Mouse (Mus musculus): Measurements from ENCODE around the gene Ccl27b. TPM values are rescaled to one million over a fixed set of nuclear protein-coding genes. Genes with fewer than 3 reads are reported as not detected.

Ccl27b gene
- not detected in 2 replicates for polyA plus RNA-seq (2015; fragmentation: Nextera tagmentation; extraction: Ambion mirVana)

DNA sequence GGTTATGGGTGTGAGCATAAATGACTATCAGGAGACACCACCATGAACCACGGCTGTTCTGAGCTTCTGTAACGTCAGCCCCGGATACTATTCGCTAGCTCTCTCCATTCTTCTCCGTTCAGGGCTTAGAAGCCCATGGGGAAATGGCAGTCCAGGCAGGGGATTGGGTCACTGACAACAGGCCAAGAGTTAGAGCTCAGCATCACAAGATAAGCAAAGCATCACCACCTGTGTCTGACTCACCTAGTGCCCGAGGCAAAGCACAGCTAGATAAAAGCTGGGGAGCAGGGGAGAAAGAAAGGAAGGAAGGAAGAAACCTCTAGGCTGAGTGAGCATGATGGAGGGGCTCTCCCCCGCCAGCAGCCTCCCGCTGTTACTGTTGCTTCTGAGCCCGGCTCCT, at the start of gene Ccl27b:
Gene Ccl27b (plus strand): TSS at position 301 of the 400 bp plus-strand sequence.

DNA sequence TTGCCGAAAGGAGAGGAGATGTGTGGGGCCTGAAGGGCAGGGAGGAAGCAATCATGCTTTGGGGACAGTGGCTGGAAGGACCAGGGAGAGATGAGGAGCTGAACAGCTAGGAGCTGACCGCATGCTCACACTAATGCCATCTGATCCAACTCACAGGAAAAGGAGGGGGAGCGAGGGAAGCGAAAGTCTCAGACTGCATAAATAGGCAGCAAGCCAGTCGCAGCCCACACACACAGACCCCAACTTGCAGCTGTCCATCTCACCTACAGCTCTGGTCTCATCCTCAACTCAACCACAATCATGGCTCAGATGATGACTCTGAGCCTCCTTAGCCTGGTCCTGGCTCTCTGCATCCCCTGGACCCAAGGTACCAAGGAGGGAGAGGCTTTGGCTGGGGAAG, 43.2 kb upstream of the Ccl27b start, which contains the start of gene Gm10591:
Gene Gm10591 (plus strand): TSS at position 301 of the 400 bp plus-strand sequence.

DNA sequence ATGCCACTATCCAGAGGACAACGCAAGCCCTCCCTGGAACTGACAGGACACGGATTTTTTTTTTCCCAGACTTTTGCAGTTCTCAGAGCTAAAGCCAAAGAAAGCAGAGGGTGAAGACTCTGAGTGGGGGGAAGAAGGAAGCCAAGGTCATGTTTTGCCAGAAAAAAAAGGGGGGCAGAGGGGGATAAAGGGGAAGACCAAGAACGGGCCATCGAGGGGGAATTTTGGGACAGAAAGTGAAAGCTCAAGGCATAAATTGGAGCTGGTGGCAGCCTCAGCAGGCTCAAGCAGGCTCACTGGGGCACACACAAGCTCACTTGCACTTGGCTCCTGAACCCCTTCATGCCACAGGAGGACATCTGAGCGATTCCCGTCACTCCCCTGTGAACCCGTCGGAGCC, 25.6 kb upstream of the Ccl27b start, which contains the start of gene Gm2564:
Gene Gm2564 (plus strand): TSS at position 301 of the 400 bp plus-strand sequence.

DNA sequence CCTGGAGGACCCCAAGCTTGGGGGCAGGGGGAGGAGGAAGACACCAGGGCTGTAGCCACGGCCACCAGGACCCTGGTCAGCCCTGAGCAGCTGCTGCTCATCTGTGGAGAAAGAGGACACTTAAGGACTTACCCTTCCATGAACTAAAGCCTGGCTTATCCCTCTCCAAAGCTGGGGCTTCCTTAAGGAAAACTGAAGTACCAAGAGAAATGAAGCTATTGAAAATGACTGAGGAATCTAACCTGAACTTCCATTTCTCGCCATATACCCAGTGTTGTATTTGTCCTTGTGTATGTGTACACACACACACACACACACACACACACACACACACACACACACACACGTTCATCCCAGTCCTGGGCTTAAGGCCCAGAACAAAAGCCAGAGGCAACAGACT, 6.7 kb downstream of the Ccl27b start, which contains the start of gene Il11ra2:
Gene Il11ra2 (minus strand): TSS at position 101 of the 400 bp plus-strand sequence.

Other genes starting within 250 kb of the Ccl27b start
- 1.4 TPM in 2 replicates for gene Gm21586, start 215.9 kb upstream of the Ccl27b start, polyA plus RNA-seq (2015; fragmentation: Nextera tagmentation; extraction: Ambion mirVana)
- 0.09 and 0.10 TPM in 2 replicates for gene Gm2163, start 188.5 kb upstream of the Ccl27b start, polyA plus RNA-seq (2015; fragmentation: Nextera tagmentation; extraction: Ambion mirVana)
- gene Fam205a2, start 127.1 kb upstream of the Ccl27b start, polyA plus RNA-seq (2015; fragmentation: Nextera tagmentation; extraction: Ambion mirVana), result not detected in 2 replicates
- not detected in 2 replicates for gene Gm10591, start 43.1 kb upstream of the Ccl27b start, polyA plus RNA-seq (2015; fragmentation: Nextera tagmentation; extraction: Ambion mirVana)
- 0.58 and 0.99 TPM in 2 replicates for gene Gm2564, start 25.5 kb upstream of the Ccl27b start, polyA plus RNA-seq (2015; fragmentation: Nextera tagmentation; extraction: Ambion mirVana)
- gene Il11ra2, start 6.6 kb downstream of the Ccl27b start, polyA plus RNA-seq (2015; fragmentation: Nextera tagmentation; extraction: Ambion mirVana), result not detected in 2 replicates
- not detected in 2 replicates for gene 4930578G10Rik, start 80.3 kb downstream of the Ccl27b start, polyA plus RNA-seq (2015; fragmentation: Nextera tagmentation; extraction: Ambion mirVana)
- gene Ccl19, start 101.3 kb downstream of the Ccl27b start, polyA plus RNA-seq (2015; fragmentation: Nextera tagmentation; extraction: Ambion mirVana), result 0.26 and 0.38 TPM in 2 replicates
- gene Ccl21a, start 118.7 kb downstream of the Ccl27b start, polyA plus RNA-seq (2015; fragmentation: Nextera tagmentation; extraction: Ambion mirVana), result 5.0 and 15.3 TPM in 2 replicates
- gene Fam205a1, start 198.6 kb downstream of the Ccl27b start, polyA plus RNA-seq (2015; fragmentation: Nextera tagmentation; extraction: Ambion mirVana), result 0.06 TPM in 1 of 2 replicates, not detected in the other
- 0.09 and 0.28 TPM in 2 replicates for gene Gm12394, start 201.5 kb downstream of the Ccl27b start, polyA plus RNA-seq (2015; fragmentation: Nextera tagmentation; extraction: Ambion mirVana)
- gene Fam205c, start 219.0 kb downstream of the Ccl27b start, polyA plus RNA-seq (2015; fragmentation: Nextera tagmentation; extraction: Ambion mirVana), result 0.24 and 0.95 TPM in 2 replicates